Mouse (Mus musculus) embryonic facial prominence, embryonic 13.5 days (tissue): Measurements from ENCODE around the gene Ttll8. TPM values are rescaled to one million over a fixed set of nuclear protein-coding genes. Genes with fewer than 3 reads are reported as not detected.

Experiments
- ATAC-seq: fragments of 200-750 bp; cut with Nextera tagmentation; 2 replicates; pipeline ENCODE4 v1.8.0; 2017; ENCODE audit warnings: low read depth; ENCODE audit not compliant: insufficient number of reproducible peaks, insufficient read depth, low FRiP score, low TSS enrichment
- H3K27ac ChIP-seq: fragments of 300-500 bp; sonication (generic); 2 replicates; pipeline ENCODE4 v1.5.1; 2015; ENCODE audit warnings: moderate library complexity, mild to moderate bottlenecking, inconsistent platforms
- H3K27me3 ChIP-seq: fragments of 300-500 bp; sonication (generic); 2 replicates; pipeline ENCODE4 v1.6.1; 2015; ENCODE audit warnings: mild to moderate bottlenecking, inconsistent platforms
- H3K36me3 ChIP-seq: fragments of 300-500 bp; sonication (generic); 2 replicates; pipeline ENCODE4 v1.6.1; 2015; ENCODE audit warnings: mild to moderate bottlenecking, inconsistent platforms
- H3K4me1 ChIP-seq: fragments of 300-500 bp; sonication (generic); 2 replicates; pipeline ENCODE4 v1.6.1; 2015; ENCODE audit warnings: inconsistent platforms
- H3K4me2 ChIP-seq: fragments of 300-500 bp; sonication (generic); 2 replicates; pipeline ENCODE4 v1.6.1; 2015; ENCODE audit warnings: moderate library complexity, mild to moderate bottlenecking, inconsistent platforms
- H3K4me3 ChIP-seq: fragments of 300-500 bp; sonication (generic); 2 replicates; pipeline ENCODE4 v1.5.1; 2015; ENCODE audit warnings: mild to moderate bottlenecking, inconsistent platforms
- H3K9ac ChIP-seq: fragments of 300-500 bp; sonication (generic); 2 replicates; pipeline ENCODE4 v1.6.1; 2015; ENCODE audit warnings: mild to moderate bottlenecking, inconsistent platforms
- H3K9me3 ChIP-seq: fragments of 300-500 bp; sonication (generic); 2 replicates; pipeline ENCODE4 v1.6.1; 2016; ENCODE audit warnings: inconsistent platforms
- WGBS: fragments of 180-500 bp; shearing (Covaris S2); methylation state at CpG from one replicate; pipeline ENCODE4 v1.1.7; 2015; ENCODE audit warnings: mixed read lengths; 5-methylcytosine and 5-hydroxymethylcytosine counted together
- polyA plus RNA-seq: library from polyadenylated mRNA; unstranded; fragments of >200 nt; fragmentation: Nextera tagmentation; extraction: Ambion mirVana; gene quantifications from 2 replicates; pipeline ENCODE4 v1.2.1, GENCODE M21; 2015

The Ttll8 gene
- polyA plus RNA-seq, 1 experiment from 2014 or later, result not detected

DNA sequence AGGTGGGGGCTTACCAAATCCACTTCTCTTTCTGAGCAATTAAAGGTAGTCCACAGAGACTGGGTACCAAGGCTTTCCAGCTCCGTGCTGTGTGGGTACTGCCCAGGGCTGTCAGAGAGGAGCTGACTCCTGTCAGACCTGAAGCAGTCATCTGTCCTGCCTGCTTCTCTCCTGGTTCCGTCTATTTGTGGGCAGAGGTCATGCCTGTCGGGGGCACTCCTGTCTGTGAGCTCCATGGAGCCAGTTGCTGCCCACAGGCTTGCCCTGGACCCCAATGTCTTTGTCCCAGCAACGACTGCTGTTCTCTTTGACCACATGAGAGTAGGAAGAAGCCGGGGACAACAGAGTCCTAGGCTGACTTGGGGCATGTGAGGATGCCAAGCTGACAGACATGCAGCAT, 97.6 kb downstream of the Ttll8 start:
- no peak overlapping the region for H3K4me3 ChIP-seq
- 81% methylated on average over 5 of the region's 5 CpGs for WGBS
- H3K9me3 ChIP-seq, result no peaks in the 10 kb centered on the region
- peaks cover 26% of the 10 kb centered on the region for H3K4me1 ChIP-seq
- no peak overlapping the region for H3K9ac ChIP-seq
- no peak overlapping the region for H3K4me2 ChIP-seq
- ATAC-seq, result no peak
- H3K36me3 ChIP-seq, result no peaks in the 10 kb centered on the region
- H3K27me3 ChIP-seq, result no peaks in the 10 kb centered on the region
- no peak overlapping the region for H3K27ac ChIP-seq

DNA sequence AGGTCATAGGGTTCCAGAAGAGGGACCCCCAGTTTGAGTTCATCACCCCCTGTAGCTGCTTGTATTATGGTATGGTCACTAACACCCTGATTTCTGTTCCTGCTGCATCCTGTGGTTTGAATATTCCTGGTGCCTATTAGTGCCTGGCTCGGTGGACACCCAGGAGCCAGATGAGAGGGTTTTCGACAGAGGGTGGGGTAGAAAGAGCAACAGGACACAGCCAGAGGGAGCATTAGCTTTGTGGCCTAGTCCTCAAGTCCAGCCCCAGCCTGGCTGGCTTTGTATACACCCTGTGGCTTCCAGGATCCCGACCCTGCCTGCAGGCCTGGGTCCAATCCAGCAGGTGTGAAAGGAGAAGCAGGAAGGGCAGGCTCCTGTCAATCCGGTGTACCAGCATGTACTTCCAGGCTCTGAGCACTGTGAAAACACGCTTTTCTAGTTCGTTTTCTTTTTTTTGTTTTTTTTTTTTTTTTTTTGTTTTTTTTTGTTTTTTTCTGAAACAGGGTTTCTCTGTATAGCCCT, 98.3 kb downstream of the Ttll8 start:
- WGBS, result 68% methylated on average over 6 of the region's 6 CpGs
- H3K4me2 ChIP-seq, result no peak overlapping the region
- H3K4me3 ChIP-seq, result no peak overlapping the region
- H3K36me3 ChIP-seq, result no peaks in the 10 kb centered on the region
- H3K9ac ChIP-seq, result no peak overlapping the region
- no peak for ATAC-seq
- H3K27ac ChIP-seq, result no peak overlapping the region
- peaks cover 26% of the 10 kb centered on the region for H3K4me1 ChIP-seq
- H3K9me3 ChIP-seq, result no peaks in the 10 kb centered on the region
- H3K27me3 ChIP-seq, result no peaks in the 10 kb centered on the region

DNA sequence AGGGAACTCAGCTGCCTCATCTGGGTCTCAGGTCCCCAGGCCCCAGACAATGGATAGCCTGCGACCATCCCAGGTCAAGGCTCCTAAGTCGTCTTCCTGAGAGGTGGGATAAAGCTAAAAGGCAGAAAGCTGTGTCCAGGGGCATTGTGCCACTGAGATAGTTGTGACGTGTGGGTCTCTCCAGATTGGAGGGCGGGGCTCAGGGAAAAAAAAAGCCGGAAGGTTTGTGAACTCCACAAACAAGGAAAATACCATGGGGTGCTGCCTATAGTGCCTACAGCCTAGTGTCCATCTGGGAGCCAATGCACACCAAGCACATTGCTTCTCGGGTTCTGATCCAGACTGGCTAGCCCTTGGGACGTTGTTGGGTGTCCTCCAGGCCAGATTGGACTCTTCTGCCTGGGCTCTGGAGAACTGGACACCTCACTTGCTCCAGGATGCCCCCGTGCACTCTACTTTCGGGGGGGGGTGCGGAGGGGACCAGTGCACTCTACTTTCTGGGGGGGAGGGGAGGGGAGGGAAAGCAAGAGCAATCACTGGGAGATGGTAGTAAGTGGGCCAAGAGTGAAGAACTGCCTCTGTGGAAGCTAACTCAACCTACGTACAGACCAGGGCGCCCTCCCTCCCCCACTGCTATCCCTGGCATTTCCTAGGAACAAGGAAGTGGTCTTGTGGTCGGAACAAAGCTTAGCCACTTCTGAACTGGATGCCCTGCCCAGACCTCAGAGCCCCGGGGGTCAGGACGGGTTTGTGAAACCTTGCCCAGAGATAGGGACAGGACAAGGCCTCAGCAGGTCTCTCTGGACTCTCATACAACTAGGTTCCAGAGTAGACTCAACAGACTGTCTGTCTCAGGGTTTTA, 99.0 kb downstream of the Ttll8 start:
- ATAC-seq, result no peak
- no peak overlapping the region for H3K9ac ChIP-seq

DNA sequence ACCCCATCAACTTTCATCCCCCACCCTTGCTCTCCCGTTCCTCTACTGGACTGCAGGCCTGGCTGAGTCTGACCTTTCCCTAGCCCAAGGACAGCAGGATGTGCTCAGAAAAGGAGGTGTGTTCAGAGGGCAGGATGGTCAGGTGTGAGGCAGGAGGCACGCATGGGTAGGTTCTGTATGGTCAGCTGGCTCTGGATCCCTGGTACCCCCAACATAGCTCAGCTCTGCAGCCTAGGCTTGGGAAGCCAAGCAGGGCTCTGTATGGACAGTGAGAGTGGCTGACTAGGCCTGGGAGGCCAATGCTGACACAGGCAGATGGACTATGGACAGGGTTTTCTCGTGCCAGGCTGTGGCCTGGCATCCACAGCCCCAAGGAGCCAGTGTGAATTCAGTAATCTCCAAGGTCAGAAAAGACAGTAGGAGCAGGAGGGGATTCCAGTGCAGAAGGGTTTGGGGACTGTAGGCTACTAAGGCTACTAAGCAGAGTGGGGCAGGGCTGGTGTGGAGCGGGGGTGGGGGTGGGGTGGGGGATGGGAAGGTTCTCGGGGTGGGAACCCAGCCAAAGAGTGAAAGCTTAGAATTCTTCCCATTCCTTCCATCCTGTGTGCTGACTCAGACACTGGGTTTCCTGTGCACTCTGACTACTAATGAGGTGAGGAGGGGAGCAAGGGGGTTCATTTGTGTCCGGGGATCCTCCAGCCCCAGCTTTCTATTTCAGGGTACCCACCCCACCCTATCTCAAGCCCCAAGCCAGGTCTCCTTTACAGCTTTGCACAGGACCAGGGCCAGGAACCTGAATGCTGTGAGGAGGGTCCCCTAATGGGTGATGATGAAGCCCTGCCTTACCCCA, 99.9 kb downstream of the Ttll8 start:
- H3K4me2 ChIP-seq, result no peak overlapping the region
- no peaks in the 10 kb centered on the region for H3K36me3 ChIP-seq
- no peaks in the 10 kb centered on the region for H3K9me3 ChIP-seq
- H3K4me3 ChIP-seq, result no peak overlapping the region
- ATAC-seq, result no peak
- no peaks in the 10 kb centered on the region for H3K27me3 ChIP-seq
- WGBS, result 53% methylated on average over 6 of the region's 6 CpGs
- H3K27ac ChIP-seq, result 0 out of 2 replicates have a peak overlapping the region, but pooled peaks have one; percentile 16
- H3K9ac ChIP-seq, result no peak overlapping the region
- peaks cover 36% of the 10 kb centered on the region for H3K4me1 ChIP-seq

More for the DNA sequence above, 99.0 kb downstream of the Ttll8 start:
- H3K27me3 ChIP-seq, result no peaks in the 10 kb centered on the region
- no peak overlapping the region for H3K27ac ChIP-seq
- WGBS, result 71% methylated on average over 15 of the region's 15 CpGs
- no peak overlapping the region for H3K4me2 ChIP-seq
- H3K4me3 ChIP-seq, result no peak overlapping the region
- peaks cover 34% of the 10 kb centered on the region for H3K4me1 ChIP-seq
- H3K36me3 ChIP-seq, result no peaks in the 10 kb centered on the region
- no peaks in the 10 kb centered on the region for H3K9me3 ChIP-seq

DNA sequence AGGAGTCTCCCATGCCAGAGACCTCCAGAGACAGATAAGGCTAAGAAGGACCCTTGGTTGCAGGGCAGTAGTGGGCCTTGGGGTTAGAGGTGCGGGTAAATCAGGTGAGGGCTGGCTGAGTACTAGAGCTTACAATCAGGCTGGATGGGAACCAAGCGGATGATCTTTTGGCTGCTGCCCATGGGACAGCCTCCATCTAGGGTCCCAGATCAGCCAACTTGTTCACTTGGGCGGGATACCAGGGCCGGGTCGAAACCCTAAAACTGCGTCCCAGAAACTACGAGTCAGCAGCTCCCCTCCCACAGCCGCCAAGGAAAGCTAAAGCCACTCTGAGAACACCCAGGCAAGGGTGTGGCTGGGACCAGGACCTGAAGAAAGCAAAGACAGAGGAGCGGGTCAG, 101.1 kb downstream of the Ttll8 start:
- H3K4me2 ChIP-seq, result no peak overlapping the region
- H3K4me1 ChIP-seq, result peaks cover 36% of the 10 kb centered on the region
- H3K4me3 ChIP-seq, result no peak overlapping the region
- no peak overlapping the region for H3K9ac ChIP-seq
- no peaks in the 10 kb centered on the region for H3K27me3 ChIP-seq
- 86% methylated on average over 9 of the region's 9 CpGs for WGBS
- no peak overlapping the region for H3K27ac ChIP-seq
- ATAC-seq, result no peak
- no peaks in the 10 kb centered on the region for H3K9me3 ChIP-seq
- no peaks in the 10 kb centered on the region for H3K36me3 ChIP-seq

DNA sequence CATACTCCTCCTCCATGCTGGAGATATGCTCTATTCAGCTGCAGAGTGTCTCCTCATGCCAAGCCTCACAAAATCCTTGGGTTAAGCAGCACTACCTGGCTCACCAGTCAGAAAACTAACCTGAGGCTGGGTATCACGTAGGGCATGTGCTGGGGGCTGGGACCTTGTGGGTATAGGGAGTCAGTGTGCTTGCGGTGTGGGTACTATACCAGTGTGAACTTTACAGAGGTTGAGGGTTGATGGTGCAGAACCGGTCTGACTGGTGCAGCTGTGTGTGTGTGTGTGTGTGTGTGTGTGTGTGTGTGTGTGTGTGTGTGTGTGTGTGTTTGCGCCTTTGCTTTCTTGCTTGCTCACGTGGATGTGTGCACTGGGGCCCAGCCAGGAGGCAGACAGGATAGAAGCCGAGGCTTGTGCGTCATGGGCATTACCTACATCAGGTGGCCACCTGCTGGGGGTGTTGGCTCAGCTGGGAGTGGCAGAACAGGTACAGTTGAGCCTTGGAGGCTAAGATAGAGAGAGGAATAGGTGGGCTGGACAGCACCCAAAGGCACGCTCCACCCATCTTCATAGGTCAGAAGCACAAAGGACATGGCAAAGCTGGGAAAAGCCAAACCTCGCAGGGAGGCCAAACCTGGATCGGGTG, 102.6 kb downstream of the Ttll8 start:
- peak overlapping the region; percentile 28; the same call in 1 of the 2 replicates for H3K27ac ChIP-seq
- H3K4me3 ChIP-seq, result no peak overlapping the region
- H3K27me3 ChIP-seq, result no peaks in the 10 kb centered on the region
- peak; percentile 40; the same call in 1 of the 2 replicates for ATAC-seq
- no peaks in the 10 kb centered on the region for H3K9me3 ChIP-seq
- no peaks in the 10 kb centered on the region for H3K36me3 ChIP-seq
- 0 out of 2 replicates have a peak overlapping the region, but pooled peaks have one; percentile 3 for H3K4me2 ChIP-seq
- H3K9ac ChIP-seq, result peak overlapping the region; percentile 28; the same call in 1 of the 2 replicates
- WGBS, result 67% methylated on average over 10 of the region's 10 CpGs
- H3K4me1 ChIP-seq, result peaks cover 36% of the 10 kb centered on the region

DNA sequence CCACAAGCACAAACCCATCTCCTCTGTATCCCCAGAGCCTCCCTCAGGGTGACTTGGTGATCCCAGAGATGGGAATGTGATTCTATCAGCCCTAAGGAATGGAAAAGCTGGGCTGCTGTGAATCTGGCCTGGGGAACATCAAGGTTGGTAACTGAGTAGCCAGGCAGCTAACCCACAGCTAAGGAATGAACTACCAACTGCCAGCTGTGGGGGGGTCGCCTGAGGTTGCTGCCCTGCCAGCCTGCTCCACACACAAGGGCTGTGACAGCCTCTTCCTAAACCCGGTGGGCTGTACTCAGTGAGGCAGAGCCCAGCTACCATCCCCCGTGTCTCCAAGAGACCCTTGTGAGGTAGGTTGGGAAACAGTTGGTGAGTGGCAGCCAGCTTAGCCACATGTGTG, 103.1 kb downstream of the Ttll8 start:
- Histone ChIP-seq H3K27ac (peak overlapping the region; percentile 28; the same call in 1 of the 2 replicates), H3K4me3 (no peak overlapping the region), H3K36me3 (no peaks in the 10 kb centered on the region), H3K9me3 (no peaks in the 10 kb centered on the region), H3K9ac (peak overlapping the region; percentile 28; the same call in 1 of the 2 replicates), H3K4me1 (peaks cover 36% of the 10 kb centered on the region), H3K4me2 (0 out of 2 replicates have a peak overlapping the region, but pooled peaks have one; percentile 3), H3K27me3 (no peaks in the 10 kb centered on the region)
- WGBS, result 27% methylated on average over 3 of the region's 3 CpGs
- ATAC-seq, result no peak

DNA sequence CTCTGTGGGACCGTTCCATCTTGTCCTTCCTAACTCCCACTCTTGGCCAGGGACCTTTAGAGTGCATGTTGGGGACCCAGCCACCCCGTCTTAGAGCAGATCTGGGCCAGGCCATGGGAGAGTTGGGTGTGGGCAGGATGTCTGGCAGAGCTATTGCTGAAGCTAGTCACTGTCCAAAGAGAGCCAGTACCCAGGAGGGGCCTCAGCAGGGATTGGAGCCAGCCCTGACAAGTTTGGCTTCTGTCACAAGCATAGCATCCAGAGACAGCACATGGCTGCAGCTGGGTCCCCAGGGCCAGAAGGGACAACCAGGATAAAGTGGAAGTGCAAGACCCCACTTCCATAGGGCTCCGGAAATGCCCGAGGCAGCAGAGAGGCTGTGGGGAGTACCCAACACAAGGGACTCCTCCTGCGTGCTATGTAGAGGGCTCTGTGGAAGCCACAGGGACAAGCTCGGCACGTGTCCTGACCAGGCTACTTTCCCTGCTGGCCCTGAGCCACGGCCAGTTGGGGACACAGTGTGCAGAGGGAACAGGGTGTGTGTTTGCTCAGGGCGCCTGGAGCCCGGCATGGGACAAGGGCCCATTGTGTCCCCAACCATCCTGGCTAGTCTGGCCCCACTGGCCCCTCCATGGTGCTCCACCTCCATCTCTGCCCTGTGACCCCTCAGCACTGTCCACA, 103.9 kb downstream of the Ttll8 start:
- Histone ChIP-seq H3K4me1 (peaks cover 29% of the 10 kb centered on the region), H3K9ac (no peak overlapping the region), H3K4me2 (no peak overlapping the region), H3K36me3 (no peaks in the 10 kb centered on the region), H3K27me3 (no peaks in the 10 kb centered on the region), H3K27ac (no peak overlapping the region), H3K4me3 (no peak overlapping the region), H3K9me3 (no peaks in the 10 kb centered on the region)
- ATAC-seq, result no peak
- 34% methylated on average over 10 of the region's 10 CpGs for WGBS

DNA sequence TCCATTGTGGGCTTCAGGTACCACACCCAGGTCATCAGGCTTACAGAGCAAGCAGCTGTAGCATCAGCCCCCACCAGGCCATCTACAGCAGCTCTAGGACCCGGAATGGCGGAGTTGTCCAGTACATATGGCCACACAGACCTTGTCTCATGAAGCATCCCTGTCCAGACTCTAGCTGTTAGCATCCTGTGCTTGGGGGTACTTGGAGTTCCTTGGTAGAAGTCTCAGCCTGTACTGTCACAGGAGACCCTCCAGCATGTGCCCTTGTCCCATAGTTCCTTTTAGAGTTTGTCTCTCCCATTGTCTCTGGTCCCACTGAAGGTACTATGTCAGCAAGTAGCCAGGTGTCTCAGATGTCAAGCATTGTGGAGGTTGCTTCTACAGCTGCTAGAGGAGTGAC, 104.6 kb downstream of the Ttll8 start:
- ATAC-seq, result no peak
- no peak overlapping the region for H3K9ac ChIP-seq
- H3K4me3 ChIP-seq, result no peak overlapping the region
- H3K4me2 ChIP-seq, result no peak overlapping the region
- H3K36me3 ChIP-seq, result no peaks in the 10 kb centered on the region
- H3K27ac ChIP-seq, result no peak overlapping the region
- peaks cover 22% of the 10 kb centered on the region for H3K4me1 ChIP-seq
- 83% methylated on average over 2 of the region's 2 CpGs for WGBS
- no peaks in the 10 kb centered on the region; the same call in 1 of the 2 replicates for H3K27me3 ChIP-seq
- H3K9me3 ChIP-seq, result no peaks in the 10 kb centered on the region

DNA sequence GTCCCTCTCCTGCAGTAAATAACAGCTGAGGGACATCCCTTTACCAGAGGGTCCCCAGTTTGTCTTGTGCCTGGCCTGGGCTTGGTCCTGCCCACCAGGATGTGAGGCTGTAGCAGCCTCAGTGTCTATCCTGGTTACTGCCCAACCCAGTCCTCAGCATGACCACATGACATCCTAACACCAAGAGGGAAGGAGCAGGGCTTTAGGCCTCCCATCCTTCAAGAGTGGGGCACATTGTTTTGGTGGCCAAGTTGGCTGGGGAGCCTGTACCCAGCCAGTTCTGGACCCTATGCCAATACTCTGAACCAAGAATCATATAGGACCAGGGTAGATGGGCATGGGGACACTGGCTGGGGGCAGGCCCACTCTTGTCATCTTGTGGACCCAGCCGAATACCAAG, 105.6 kb downstream of the Ttll8 start:
- H3K9me3 ChIP-seq, result no peaks in the 10 kb centered on the region
- H3K4me2 ChIP-seq, result no peak overlapping the region
- no peak overlapping the region for H3K9ac ChIP-seq
- H3K4me3 ChIP-seq, result no peak overlapping the region
- no peaks in the 10 kb centered on the region; the same call in 1 of the 2 replicates for H3K27me3 ChIP-seq
- H3K4me1 ChIP-seq, result peaks cover 19% of the 10 kb centered on the region
- ATAC-seq, result no peak
- H3K27ac ChIP-seq, result no peak overlapping the region
- no peaks in the 10 kb centered on the region for H3K36me3 ChIP-seq
- WGBS, result 87% methylated on average over 1 of the region's 1 CpGs
